Mouse (Mus musculus) hindbrain, embryonic 15.5 days (tissue): ENCODE data around the gene 4933424G06Rik. TPM values are rescaled to one million over a fixed set of nuclear protein-coding genes. Genes with fewer than 3 reads are reported as not detected.

Source experiments
- ATAC-seq: fragments of 200-750 bp; cut with Nextera tagmentation; 2 replicates; pipeline ENCODE4 v1.8.0; 2017; ENCODE audit warnings: low read depth, moderate number of reproducible peaks, moderate TSS enrichment; ENCODE audit not compliant: low FRiP score
- H3K27ac ChIP-seq: fragments of 300-500 bp; sonication (generic); replicated peaks from 2 replicates; pipeline ENCODE4 v1.5.1; 2015; ENCODE audit warnings: mild to moderate bottlenecking, inconsistent platforms
- H3K27me3 ChIP-seq: fragments of 300-500 bp; sonication (generic); 2 replicates; pipeline ENCODE4 v1.6.1; 2015; ENCODE audit warnings: control low read depth, inconsistent platforms
- H3K36me3 ChIP-seq: fragments of 300-500 bp; sonication (generic); 2 replicates; pipeline ENCODE4 v1.6.1; 2015; ENCODE audit warnings: control low read depth, inconsistent platforms
- H3K4me1 ChIP-seq: fragments of 300-500 bp; sonication (generic); replicated peaks from 2 replicates; pipeline ENCODE4 v1.6.1; 2015; ENCODE audit warnings: control low read depth, inconsistent platforms
- H3K4me2 ChIP-seq: fragments of 300-500 bp; sonication (generic); 2 replicates; pipeline ENCODE4 v1.6.1; 2015; ENCODE audit warnings: moderate library complexity, mild to moderate bottlenecking, inconsistent platforms
- H3K4me3 ChIP-seq: fragments of 300-500 bp; sonication (generic); 2 replicates; pipeline ENCODE4 v1.5.1; 2015; ENCODE audit warnings: mild to moderate bottlenecking, inconsistent platforms
- H3K9ac ChIP-seq: fragments of 300-500 bp; sonication (generic); 2 replicates; pipeline ENCODE4 v1.6.1; 2015; ENCODE audit warnings: inconsistent platforms
- H3K9me3 ChIP-seq: fragments of 300-500 bp; sonication (generic); 2 replicates; pipeline ENCODE4 v1.6.1; 2016; ENCODE audit warnings: control low read depth, inconsistent platforms
- WGBS: fragments of 180-500 bp; shearing (Covaris S2); methylation state at CpG from one replicate; pipeline ENCODE4 v1.1.7; 2015; 5-methylcytosine and 5-hydroxymethylcytosine counted together
- polyA plus RNA-seq: library from polyadenylated mRNA; unstranded; fragments of >200 nt; fragmentation: Nextera tagmentation; extraction: Ambion mirVana; gene quantifications from 2 replicates; pipeline ENCODE4 v1.2.1, GENCODE M21; 2015

4933424G06Rik gene
- polyA plus RNA-seq, 1 experiment from 2014 or later = 0.64 TPM

- ATAC-seq = peak; percentile 85
- peak overlapping the region; percentile 47 for H3K4me3 ChIP-seq
- H3K36me3 ChIP-seq = no peaks in the 10 kb centered on the region
- no peaks in the 10 kb centered on the region for H3K27me3 ChIP-seq
- peak overlapping the region; percentile 68 for H3K9ac ChIP-seq
- H3K27ac ChIP-seq = peak overlapping the region; percentile 77
- 3% methylated on average over 20 of the region's 20 CpGs for WGBS
- peak overlapping the region; percentile 93 for H3K4me2 ChIP-seq
- H3K9me3 ChIP-seq = no peaks in the 10 kb centered on the region
- H3K4me1 ChIP-seq = peaks cover 13% of the 10 kb centered on the region; the same call in 1 of the 2 replicates
These were observed 74.6 kb downstream of the 4933424G06Rik start for GRCm38 (mm10) chr1:36784365-36785134.

- peak; percentile 59 for ATAC-seq
- Histone ChIP-seq H3K27me3 (no peaks in the 10 kb centered on the region), H3K4me2 (peak overlapping the region; percentile 93), H3K36me3 (no peaks in the 10 kb centered on the region), H3K9me3 (no peaks in the 10 kb centered on the region), H3K9ac (peak overlapping the region; percentile 68), H3K4me3 (peak overlapping the region; percentile 47), H3K4me1 (peaks cover 13% of the 10 kb centered on the region; the same call in 1 of the 2 replicates), H3K27ac (peak overlapping the region; percentile 77)
- 2% methylated on average over 16 of the region's 16 CpGs for WGBS
These were observed 75.3 kb downstream of the 4933424G06Rik start for GRCm38 (mm10) chr1:36785238-36785641.

GRCm38 (mm10) chr1:36786377-36786776 lies 76.4 kb downstream of the 4933424G06Rik start:
- 93% methylated on average over 7 of the region's 7 CpGs for WGBS
- Histone ChIP-seq H3K4me1 (peaks cover 13% of the 10 kb centered on the region; the same call in 1 of the 2 replicates), H3K27ac (no peak overlapping the region), H3K4me2 (no peak overlapping the region), H3K36me3 (peaks cover under 1% of the 10 kb centered on the region; the same call in 1 of the 2 replicates), H3K27me3 (no peaks in the 10 kb centered on the region), H3K4me3 (no peak overlapping the region), H3K9me3 (no peaks in the 10 kb centered on the region), H3K9ac (no peak overlapping the region)
- ATAC-seq = no peak

- no peak overlapping the region for H3K4me2 ChIP-seq
- peaks cover 22% of the 10 kb centered on the region for H3K36me3 ChIP-seq
- no peak overlapping the region for H3K9ac ChIP-seq
- no peaks in the 10 kb centered on the region for H3K9me3 ChIP-seq
- ATAC-seq = no peak
- H3K4me3 ChIP-seq = no peak overlapping the region
- H3K27me3 ChIP-seq = no peaks in the 10 kb centered on the region
- H3K27ac ChIP-seq = no peak overlapping the region
- H3K4me1 ChIP-seq = peaks cover 13% of the 10 kb centered on the region; the same call in 1 of the 2 replicates
- 75% methylated on average over 8 of the region's 8 CpGs for WGBS
These were observed 79.5 kb downstream of the 4933424G06Rik start for GRCm38 (mm10) chr1:36789416-36789815.

GRCm38 (mm10) chr1:36796711-36797110 lies 86.8 kb downstream of the 4933424G06Rik start:
- H3K36me3 ChIP-seq = peaks cover 76% of the 10 kb centered on the region
- H3K4me2 ChIP-seq = no peak overlapping the region
- H3K27ac ChIP-seq = no peak overlapping the region
- ATAC-seq = no peak
- no peak overlapping the region for H3K9ac ChIP-seq
- H3K9me3 ChIP-seq = no peaks in the 10 kb centered on the region
- no peak overlapping the region for H3K4me3 ChIP-seq
- H3K4me1 ChIP-seq = no peaks in the 10 kb centered on the region
- H3K27me3 ChIP-seq = no peaks in the 10 kb centered on the region
- WGBS = 95% methylated on average over 7 of the region's 7 CpGs

- H3K4me1 ChIP-seq = no peaks in the 10 kb centered on the region
- no peak for ATAC-seq
- no peak overlapping the region for H3K9ac ChIP-seq
- H3K27me3 ChIP-seq = no peaks in the 10 kb centered on the region
- H3K4me3 ChIP-seq = no peak overlapping the region
- H3K4me2 ChIP-seq = no peak overlapping the region
- WGBS = 87% methylated on average over 10 of the region's 10 CpGs
- H3K36me3 ChIP-seq = peaks cover 80% of the 10 kb centered on the region
- H3K9me3 ChIP-seq = no peaks in the 10 kb centered on the region
- no peak overlapping the region for H3K27ac ChIP-seq
These were observed 87.5 kb downstream of the 4933424G06Rik start for GRCm38 (mm10) chr1:36797481-36797880.

- no peak for ATAC-seq
- Histone ChIP-seq H3K4me1 (no peaks in the 10 kb centered on the region), H3K27ac (no peak overlapping the region), H3K36me3 (peaks cover 73% of the 10 kb centered on the region), H3K9me3 (no peaks in the 10 kb centered on the region), H3K9ac (no peak overlapping the region), H3K27me3 (no peaks in the 10 kb centered on the region), H3K4me2 (no peak overlapping the region), H3K4me3 (no peak overlapping the region)
- WGBS = 95% methylated on average over 3 of the region's 3 CpGs
These were observed 90.5 kb downstream of the 4933424G06Rik start for GRCm38 (mm10) chr1:36800379-36801011.

- Histone ChIP-seq H3K4me1 (no peaks in the 10 kb centered on the region), H3K9ac (no peak overlapping the region), H3K36me3 (peaks cover 75% of the 10 kb centered on the region), H3K27me3 (no peaks in the 10 kb centered on the region), H3K4me2 (no peak overlapping the region), H3K9me3 (no peaks in the 10 kb centered on the region), H3K4me3 (no peak overlapping the region), H3K27ac (no peak overlapping the region)
- no peak for ATAC-seq
- 80% methylated on average over 9 of the region's 9 CpGs for WGBS
These were observed 94.3 kb downstream of the 4933424G06Rik start for GRCm38 (mm10) chr1:36804259-36804658.

- H3K27me3 ChIP-seq = no peaks in the 10 kb centered on the region
- no peak overlapping the region for H3K27ac ChIP-seq
- no peak overlapping the region for H3K4me2 ChIP-seq
- no peak overlapping the region for H3K9ac ChIP-seq
- H3K9me3 ChIP-seq = no peaks in the 10 kb centered on the region
- peaks cover 74% of the 10 kb centered on the region for H3K36me3 ChIP-seq
- ATAC-seq = no peak
- H3K4me3 ChIP-seq = no peak overlapping the region
- 96% methylated on average over 4 of the region's 4 CpGs for WGBS
- no peaks in the 10 kb centered on the region for H3K4me1 ChIP-seq
These were observed 94.9 kb downstream of the 4933424G06Rik start for GRCm38 (mm10) chr1:36804833-36805232.

- no peak overlapping the region for H3K4me3 ChIP-seq
- no peak overlapping the region for H3K4me2 ChIP-seq
- H3K4me1 ChIP-seq = no peaks in the 10 kb centered on the region
- ATAC-seq = no peak
- WGBS = 97% methylated on average over 7 of the region's 7 CpGs
- no peaks in the 10 kb centered on the region for H3K9me3 ChIP-seq
- no peak overlapping the region for H3K9ac ChIP-seq
- H3K36me3 ChIP-seq = peaks cover 85% of the 10 kb centered on the region
- no peak overlapping the region for H3K27ac ChIP-seq
- no peaks in the 10 kb centered on the region for H3K27me3 ChIP-seq
These were observed 96.4 kb downstream of the 4933424G06Rik start for GRCm38 (mm10) chr1:36806181-36806905.

- Histone ChIP-seq H3K9ac (no peak overlapping the region), H3K4me1 (no peaks in the 10 kb centered on the region), H3K36me3 (peaks cover 85% of the 10 kb centered on the region), H3K27ac (no peak overlapping the region), H3K4me2 (no peak overlapping the region), H3K4me3 (no peak overlapping the region), H3K9me3 (no peaks in the 10 kb centered on the region), H3K27me3 (no peaks in the 10 kb centered on the region)
- 93% methylated on average over 1 of the region's 1 CpGs for WGBS
- no peak for ATAC-seq
These were observed 97.1 kb downstream of the 4933424G06Rik start for GRCm38 (mm10) chr1:36807086-36807485.
